Mouse (Mus musculus): ENCODE measurements around the gene Cavin1.

Gene Cavin1

DNA sequence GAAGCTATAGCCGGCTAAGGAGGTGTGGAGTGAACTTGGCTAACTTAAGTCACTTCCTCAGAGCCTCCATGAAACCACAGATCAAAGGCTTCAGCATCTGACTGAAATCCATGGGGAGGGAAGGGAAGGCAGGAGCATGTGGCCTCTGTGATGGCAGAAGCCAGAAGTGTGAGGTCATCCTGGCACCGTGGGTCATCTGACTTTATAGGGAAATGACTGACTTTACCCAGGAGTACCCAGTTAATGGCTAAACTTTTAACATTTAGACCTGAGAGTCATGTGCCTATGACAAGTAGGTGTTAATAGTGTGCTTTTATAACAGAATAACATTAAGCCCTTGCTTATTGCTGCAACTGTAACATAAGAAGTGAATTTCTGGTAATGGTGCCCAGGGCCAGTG, 62.6 kb downstream of the Cavin1 start:
- no peak for DNase-seq

DNA sequence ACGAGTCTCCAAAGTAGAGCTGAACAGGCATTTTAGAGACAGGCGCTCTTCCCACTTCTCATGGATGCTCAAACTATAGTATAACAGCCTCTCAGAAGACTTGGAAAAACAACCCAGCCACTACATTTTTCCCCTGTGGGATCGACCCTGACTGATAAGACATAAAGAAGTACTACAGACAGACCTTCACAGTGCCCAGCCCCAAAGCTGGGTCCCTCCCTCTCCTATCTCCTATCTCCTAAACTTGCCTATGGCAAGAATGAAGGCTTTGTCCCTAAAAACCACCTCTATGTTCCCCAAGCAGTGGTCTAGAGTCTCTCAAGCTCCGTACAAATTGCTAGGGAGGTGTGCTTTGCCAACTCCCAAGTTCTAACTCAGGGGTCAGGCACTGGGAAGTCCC, 63.8 kb downstream of the Cavin1 start:
- no peak for DNase-seq
